Mouse (Mus musculus) forebrain, embryonic 12.5 days (tissue): ENCODE data around the gene Prss53. TPM values are rescaled to one million over a fixed set of nuclear protein-coding genes. Genes with fewer than 3 reads are reported as not detected.

Experiments used
- ATAC-seq: fragments of 200-750 bp; cut with Nextera tagmentation; 2 replicates; pipeline ENCODE4 v1.8.0; 2017; ENCODE audit warnings: moderate TSS enrichment; ENCODE audit not compliant: low FRiP score
- H3K27ac ChIP-seq: fragments of 300-500 bp; sonication (generic); 2 replicates; pipeline ENCODE4 v1.5.1; 2016; ENCODE audit warnings: mild to moderate bottlenecking
- H3K27me3 ChIP-seq: fragments of 300-500 bp; sonication (generic); 2 replicates; pipeline ENCODE4 v1.6.1; 2016; ENCODE audit warnings: mild to moderate bottlenecking
- H3K36me3 ChIP-seq: fragments of 300-500 bp; sonication (generic); replicated peaks from 2 replicates; pipeline ENCODE4 v1.6.1; 2016; ENCODE audit warnings: mild to moderate bottlenecking
- H3K4me1 ChIP-seq: fragments of 300-500 bp; sonication (generic); 2 replicates; pipeline ENCODE4 v1.6.1; 2016
- H3K4me2 ChIP-seq: fragments of 300-500 bp; sonication (generic); 2 replicates; pipeline ENCODE4 v1.6.1; 2016; ENCODE audit warnings: mild to moderate bottlenecking, moderate library complexity
- H3K4me3 ChIP-seq: fragments of 300-500 bp; sonication (generic); replicated peaks from 2 replicates; pipeline ENCODE4 v1.5.1; 2016; ENCODE audit warnings: mild to moderate bottlenecking
- H3K9ac ChIP-seq: fragments of 300-500 bp; sonication (generic); 2 replicates; pipeline ENCODE4 v1.6.1; 2016; ENCODE audit warnings: mild to moderate bottlenecking
- H3K9me3 ChIP-seq: fragments of 300-500 bp; sonication (generic); 2 replicates; pipeline ENCODE4 v1.6.1; 2016
- WGBS: fragments of 180-500 bp; shearing (Covaris S2); methylation state at CpG from one replicate; pipeline ENCODE4 v1.1.7; 2016; 5-methylcytosine and 5-hydroxymethylcytosine counted together
- polyA plus RNA-seq: library from polyadenylated mRNA; unstranded; fragments of >200 nt; fragmentation: Nextera tagmentation; extraction: Ambion mirVana; gene quantifications from 2 replicates; pipeline ENCODE4 v1.2.1, GENCODE M21; 2016

Gene Prss53
- polyA plus RNA-seq, 1 experiment from 2014 or later, result 0.49 TPM

DNA sequence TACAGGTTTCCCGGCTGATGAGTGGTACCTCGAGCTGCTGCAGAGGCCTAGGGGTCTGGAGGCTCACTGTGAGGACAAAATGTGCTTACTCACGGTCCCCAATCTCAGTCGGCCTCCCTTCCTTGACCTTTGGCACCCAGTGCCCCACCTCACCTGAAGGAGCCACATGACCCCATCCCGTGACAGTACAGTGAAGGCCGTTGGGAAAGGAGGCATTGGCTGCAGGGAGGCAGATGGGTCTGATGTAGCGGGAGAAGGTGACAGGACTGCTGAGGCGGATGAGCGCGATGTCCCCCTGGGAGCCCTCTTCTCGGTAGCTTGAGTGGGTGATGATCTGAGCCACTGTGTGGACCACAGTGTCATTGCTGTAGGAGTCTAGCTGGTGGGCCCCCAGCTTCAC is 36.1 kb upstream of the Prss53 start:
- no peaks in the 10 kb centered on the region; the same call in 1 of the 2 replicates for H3K4me1 ChIP-seq
- 90% methylated on average over 11 of the region's 11 CpGs for WGBS
- ATAC-seq, result no peak

DNA sequence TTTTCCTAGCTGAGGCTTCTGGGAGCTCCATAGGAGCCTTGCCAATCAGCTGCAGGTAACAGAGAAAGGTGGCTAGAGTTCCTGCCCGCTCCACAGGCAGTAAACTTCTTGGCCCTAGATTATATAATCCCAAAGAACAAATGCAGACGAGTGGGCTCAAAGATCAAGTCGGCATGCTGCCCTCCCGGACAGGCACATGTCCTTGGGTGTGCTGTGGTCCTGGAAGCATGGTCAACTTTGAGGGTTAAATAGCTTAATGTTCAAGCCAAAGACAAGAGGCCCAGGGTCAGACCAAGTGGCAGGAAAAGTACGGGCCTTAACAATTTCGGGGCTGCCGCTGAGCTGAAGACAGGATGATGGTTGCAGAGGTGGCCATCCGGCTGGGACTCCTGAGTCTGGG is 35.3 kb upstream of the Prss53 start:
- 89% methylated on average over 8 of the region's 8 CpGs for WGBS
- no peak overlapping the region for H3K4me2 ChIP-seq
- no peak overlapping the region for H3K27ac ChIP-seq
- ATAC-seq, result no peak
- no peaks in the 10 kb centered on the region for H3K9me3 ChIP-seq
- H3K4me1 ChIP-seq, result no peaks in the 10 kb centered on the region; the same call in 1 of the 2 replicates
- H3K27me3 ChIP-seq, result peaks cover 32% of the 10 kb centered on the region
- no peak overlapping the region for H3K9ac ChIP-seq
- peaks cover 55% of the 10 kb centered on the region for H3K36me3 ChIP-seq
- H3K4me3 ChIP-seq, result no peak overlapping the region

More for the DNA sequence above, 36.1 kb upstream of the Prss53 start:
- Histone ChIP-seq H3K4me3 (no peak overlapping the region), H3K9me3 (no peaks in the 10 kb centered on the region), H3K9ac (no peak overlapping the region), H3K27me3 (peaks cover 38% of the 10 kb centered on the region), H3K4me2 (no peak overlapping the region), H3K36me3 (peaks cover 51% of the 10 kb centered on the region), H3K27ac (no peak overlapping the region)

DNA sequence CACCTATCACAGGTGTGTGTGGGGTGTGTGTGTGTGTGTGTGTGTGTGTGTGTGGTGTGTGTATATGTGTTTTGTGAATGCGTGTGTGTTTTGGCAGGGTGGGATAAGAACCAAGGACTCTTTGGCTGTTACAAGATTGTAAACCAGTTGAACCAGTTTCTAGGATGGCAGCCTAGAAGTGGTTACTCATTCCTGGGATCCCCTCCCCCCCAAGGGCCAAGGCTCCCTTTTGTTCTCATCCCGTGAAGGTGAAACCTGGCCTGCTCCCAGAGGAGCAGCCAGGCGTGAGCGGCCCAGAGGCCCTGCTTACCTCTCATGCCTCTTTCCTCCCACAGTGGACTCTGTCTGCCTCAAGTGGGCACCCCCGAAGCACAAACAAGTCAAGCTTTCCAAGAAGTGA is 34.5 kb upstream of the Prss53 start:
- Histone ChIP-seq H3K27ac (no peak overlapping the region), H3K4me2 (no peak overlapping the region), H3K4me3 (no peak overlapping the region), H3K9me3 (no peaks in the 10 kb centered on the region), H3K9ac (no peak overlapping the region), H3K4me1 (no peaks in the 10 kb centered on the region; the same call in 1 of the 2 replicates), H3K27me3 (peaks cover 27% of the 10 kb centered on the region), H3K36me3 (peaks cover 63% of the 10 kb centered on the region)
- WGBS, result 67% methylated on average over 5 of the region's 5 CpGs
- no peak for ATAC-seq

DNA sequence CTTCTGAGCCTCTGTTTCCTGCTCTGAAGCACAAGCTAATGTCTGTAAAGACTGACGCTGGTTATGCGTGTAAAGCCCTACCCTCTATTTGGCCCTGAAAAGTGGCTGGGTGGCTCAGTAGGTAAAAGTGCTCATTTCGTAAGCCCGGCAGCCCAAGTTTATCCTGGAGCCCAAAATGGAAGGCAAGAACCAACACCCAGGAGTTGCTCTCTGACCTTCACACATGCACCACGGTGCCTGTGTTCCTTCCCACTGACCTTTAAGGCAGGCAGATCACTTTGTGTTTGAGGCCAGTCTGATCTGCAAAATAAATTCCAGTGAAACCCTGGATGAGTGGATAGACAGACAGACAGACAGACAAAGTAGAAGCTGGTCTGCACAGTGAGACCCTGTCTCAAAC is 32.9 kb upstream of the Prss53 start:
- Histone ChIP-seq H3K4me2 (no peak overlapping the region), H3K27me3 (peaks cover 12% of the 10 kb centered on the region), H3K36me3 (peaks cover 68% of the 10 kb centered on the region), H3K4me1 (no peaks in the 10 kb centered on the region), H3K9me3 (no peaks in the 10 kb centered on the region), H3K4me3 (no peak overlapping the region), H3K27ac (no peak overlapping the region), H3K9ac (no peak overlapping the region)
- ATAC-seq, result no peak
- WGBS, result 90% methylated on average over 5 of the region's 5 CpGs

DNA sequence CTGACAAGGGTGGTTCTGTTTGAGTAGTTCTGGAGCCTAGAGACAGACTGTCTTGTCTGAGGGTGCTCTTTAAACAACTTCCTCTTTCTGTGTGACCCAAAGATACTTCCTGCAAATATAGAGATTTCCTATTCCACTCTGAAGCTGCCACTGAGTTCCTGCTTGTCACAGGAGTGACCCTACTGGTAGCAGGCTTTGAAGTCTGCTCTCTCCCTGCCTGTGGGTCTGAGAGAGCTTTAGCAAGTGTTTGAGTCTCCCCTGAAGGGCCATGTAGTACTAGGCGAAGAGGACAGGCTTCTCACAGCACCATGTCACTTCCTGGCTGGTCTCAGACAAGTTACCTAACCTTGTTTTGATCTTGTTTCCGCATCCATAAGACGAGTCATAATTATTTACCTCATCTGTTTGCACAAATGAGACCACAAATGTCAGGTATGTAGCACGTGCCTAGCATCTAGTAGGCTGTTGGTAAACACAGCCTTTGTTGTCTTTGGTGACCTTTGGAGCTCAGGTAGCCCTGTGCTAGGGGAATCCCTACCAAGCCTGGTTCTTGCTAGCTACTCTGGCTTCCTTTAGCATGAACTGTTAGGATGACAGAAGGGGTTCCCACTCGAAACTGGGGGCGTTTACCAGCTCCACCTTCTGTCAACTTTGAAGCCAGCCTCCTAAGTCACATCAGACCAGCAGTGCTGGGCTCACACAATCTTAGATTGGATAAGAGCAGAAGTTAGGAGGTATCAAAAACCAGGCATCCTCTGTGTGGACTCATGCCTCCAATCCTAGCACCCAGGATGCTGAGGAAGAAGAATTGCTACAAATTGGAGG is 31.9 kb upstream of the Prss53 start:
- 81% methylated on average over 6 of the region's 6 CpGs for WGBS
- ATAC-seq, result no peak
- peaks cover 74% of the 10 kb centered on the region for H3K36me3 ChIP-seq
- no peak overlapping the region for H3K27ac ChIP-seq
- H3K4me1 ChIP-seq, result no peaks in the 10 kb centered on the region
- H3K9me3 ChIP-seq, result no peaks in the 10 kb centered on the region
- no peak overlapping the region for H3K4me2 ChIP-seq
- H3K9ac ChIP-seq, result no peak overlapping the region
- H3K27me3 ChIP-seq, result peaks cover 1% of the 10 kb centered on the region; the same call in 1 of the 2 replicates
- no peak overlapping the region for H3K4me3 ChIP-seq

DNA sequence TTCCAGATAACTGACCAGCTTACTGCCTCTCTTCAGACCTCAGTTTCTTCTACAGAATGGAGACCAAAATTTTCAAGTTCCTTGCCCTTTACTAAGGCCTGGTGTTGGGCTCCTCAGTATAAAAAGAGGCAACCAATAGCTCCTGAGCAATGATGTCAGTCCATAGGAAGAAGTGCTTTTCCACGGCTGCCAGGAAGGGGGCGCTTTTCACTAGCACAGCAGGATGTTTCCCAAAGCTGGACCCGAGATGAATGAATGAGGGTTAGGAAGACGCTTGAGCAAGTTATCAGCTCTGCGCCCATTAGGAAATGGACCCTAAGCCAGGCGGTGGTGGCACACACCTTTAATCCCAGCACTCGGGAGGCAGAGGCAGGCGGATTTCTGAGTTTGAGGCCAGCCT is 30.7 kb upstream of the Prss53 start:
- no peak for ATAC-seq
- no peak overlapping the region for H3K9ac ChIP-seq
- H3K4me3 ChIP-seq, result no peak overlapping the region
- H3K27me3 ChIP-seq, result no peaks in the 10 kb centered on the region
- no peaks in the 10 kb centered on the region for H3K9me3 ChIP-seq
- no peak overlapping the region for H3K27ac ChIP-seq
- H3K4me1 ChIP-seq, result no peaks in the 10 kb centered on the region
- no peak overlapping the region for H3K4me2 ChIP-seq
- peaks cover 77% of the 10 kb centered on the region for H3K36me3 ChIP-seq
- WGBS, result 68% methylated on average over 8 of the region's 8 CpGs

DNA sequence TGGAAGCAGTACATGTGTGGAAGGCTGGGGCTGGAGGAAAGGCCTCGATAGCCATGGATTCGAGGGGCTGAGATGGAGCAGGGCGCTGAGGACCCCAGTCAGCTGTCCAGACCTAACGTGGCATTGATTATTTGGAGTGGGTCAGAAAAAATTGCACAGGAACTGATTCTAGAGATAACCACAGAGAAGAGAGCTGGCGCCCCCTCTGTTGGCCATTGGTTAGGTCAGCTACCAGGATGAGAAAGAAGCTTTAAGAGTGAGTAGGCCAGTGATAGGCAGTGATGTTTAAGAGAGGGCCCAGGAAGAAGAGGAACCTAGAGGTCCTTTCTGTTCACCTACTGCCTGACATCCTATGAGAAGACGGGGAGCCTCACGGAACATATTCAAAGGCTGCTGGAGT is 28.5 kb upstream of the Prss53 start:
- peaks cover 70% of the 10 kb centered on the region for H3K36me3 ChIP-seq

DNA sequence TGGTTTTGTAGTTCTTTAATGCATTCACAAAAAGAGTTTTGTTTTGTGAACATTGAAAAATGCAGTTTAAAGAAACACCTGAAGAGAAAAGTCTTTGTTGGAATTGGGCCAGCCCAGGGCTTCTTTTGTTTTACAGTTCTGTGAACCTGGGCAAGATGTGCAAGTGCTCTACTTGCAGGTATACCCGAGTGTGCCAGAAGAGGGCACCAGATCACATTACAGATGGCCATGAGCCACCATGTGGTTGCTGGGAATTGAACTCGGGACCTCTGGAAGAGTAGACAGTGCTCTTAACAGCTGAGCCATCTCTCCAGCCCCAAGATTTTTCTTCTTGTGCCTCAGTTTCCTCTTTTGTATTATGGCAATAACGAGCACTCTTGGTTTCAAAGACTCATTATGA is 27.4 kb upstream of the Prss53 start:
- no peaks in the 10 kb centered on the region for H3K27me3 ChIP-seq
- no peak overlapping the region for H3K4me2 ChIP-seq
- H3K4me3 ChIP-seq, result no peak overlapping the region
- H3K27ac ChIP-seq, result no peak overlapping the region
- H3K36me3 ChIP-seq, result peaks cover 61% of the 10 kb centered on the region
- H3K9me3 ChIP-seq, result no peaks in the 10 kb centered on the region
- peaks cover 1% of the 10 kb centered on the region for H3K4me1 ChIP-seq
- 62% methylated on average over 3 of the region's 3 CpGs for WGBS
- H3K9ac ChIP-seq, result no peak overlapping the region
- no peak for ATAC-seq

More for the DNA sequence above, 28.5 kb upstream of the Prss53 start:
- no peak overlapping the region for H3K4me2 ChIP-seq
- H3K4me3 ChIP-seq, result no peak overlapping the region
- H3K27ac ChIP-seq, result no peak overlapping the region
- H3K9ac ChIP-seq, result no peak overlapping the region
- ATAC-seq, result no peak
- H3K9me3 ChIP-seq, result no peaks in the 10 kb centered on the region
- no peaks in the 10 kb centered on the region for H3K27me3 ChIP-seq
- H3K4me1 ChIP-seq, result no peaks in the 10 kb centered on the region
- WGBS, result 84% methylated on average over 7 of the region's 7 CpGs

DNA sequence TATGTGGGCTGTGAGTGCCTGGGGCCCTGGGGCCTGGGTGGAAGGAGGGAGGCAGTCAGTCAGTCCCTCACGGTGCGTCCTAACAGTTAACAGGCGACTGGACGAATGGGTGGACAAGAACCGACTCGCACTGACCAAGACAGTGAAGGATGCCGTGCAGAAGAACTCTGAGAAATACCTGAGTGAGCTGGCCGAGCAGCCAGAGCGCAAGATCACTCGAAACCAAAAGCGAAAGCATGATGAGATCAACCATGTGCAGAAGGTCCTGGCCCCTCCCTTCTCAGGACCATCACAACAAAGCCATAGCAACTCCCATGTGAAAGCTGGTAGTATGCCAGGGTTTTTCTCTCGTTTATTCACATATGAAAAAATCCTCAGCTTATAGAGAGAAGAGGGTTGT is 24.5 kb upstream of the Prss53 start:
- Histone ChIP-seq H3K9ac (no peak overlapping the region), H3K4me2 (no peak overlapping the region), H3K27ac (no peak overlapping the region), H3K36me3 (peaks cover 36% of the 10 kb centered on the region), H3K9me3 (no peaks in the 10 kb centered on the region), H3K27me3 (no peaks in the 10 kb centered on the region), H3K4me3 (no peak overlapping the region), H3K4me1 (peaks cover 6% of the 10 kb centered on the region)
- WGBS, result 93% methylated on average over 12 of the region's 12 CpGs
- no peak for ATAC-seq

DNA sequence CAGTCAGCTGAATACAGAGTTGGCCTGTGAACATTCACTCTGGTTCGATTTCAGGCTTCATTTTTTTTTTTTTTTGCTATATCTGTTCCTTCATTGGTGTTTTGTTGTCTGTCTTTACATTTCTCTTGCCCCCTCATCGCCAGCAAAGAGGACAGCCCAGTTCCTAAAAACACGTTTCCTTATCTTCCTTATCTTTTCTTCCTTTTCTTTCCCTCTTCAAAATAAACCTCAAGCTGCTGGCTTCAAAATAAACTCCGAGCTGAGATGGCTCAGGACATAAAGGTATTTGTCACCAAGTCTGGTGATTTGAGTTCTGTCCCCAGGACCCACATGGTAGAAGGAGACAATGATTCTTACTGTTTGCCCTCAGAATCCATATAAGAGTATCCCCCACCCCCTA is 22.2 kb upstream of the Prss53 start:
- 44% methylated on average over 4 of the region's 4 CpGs for WGBS
- Histone ChIP-seq H3K9ac (peak overlapping the region; percentile 73), H3K27ac (no peak overlapping the region), H3K4me1 (peaks cover 6% of the 10 kb centered on the region), H3K4me2 (peak overlapping the region; percentile 73), H3K4me3 (peak overlapping the region; percentile 89), H3K36me3 (peaks cover 46% of the 10 kb centered on the region), H3K9me3 (no peaks in the 10 kb centered on the region), H3K27me3 (no peaks in the 10 kb centered on the region)
- no peak for ATAC-seq

DNA sequence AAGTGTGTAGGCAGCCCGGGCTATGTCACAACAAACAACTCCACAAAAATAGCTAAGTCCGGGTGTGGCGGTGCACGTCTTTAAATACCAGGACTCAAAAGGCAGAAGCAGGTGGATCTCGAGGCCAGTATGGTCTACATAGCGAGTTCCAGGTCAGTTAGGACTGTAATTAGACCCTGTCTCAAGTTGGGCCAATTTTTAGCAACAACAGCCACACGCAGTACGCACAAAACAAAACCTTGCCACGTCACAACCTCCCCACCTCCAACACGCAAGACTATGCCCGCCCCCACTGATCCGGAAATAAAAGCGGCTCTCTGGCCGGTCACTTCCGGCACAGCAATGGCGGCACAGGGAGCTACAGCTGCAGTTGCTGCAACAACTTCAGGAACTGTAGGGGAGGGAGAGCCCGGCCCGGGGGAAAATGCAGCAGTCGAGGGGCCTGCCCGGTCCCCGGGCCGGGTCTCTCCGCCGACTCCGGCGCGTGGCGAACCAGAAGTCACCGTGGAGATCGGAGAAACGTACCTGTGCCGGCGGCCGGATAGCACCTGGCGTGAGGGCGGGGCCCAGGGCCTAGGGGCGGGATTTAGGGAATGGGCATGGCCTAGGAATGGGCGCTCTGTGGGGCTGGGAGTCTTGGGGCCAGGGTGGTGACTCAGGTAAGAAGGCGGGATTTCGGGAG is 21.6 kb upstream of the Prss53 start, which contains the start of gene Kat8:
Gene Kat8 (plus strand): TSS at position 327 of the 682 bp plus-strand sequence.
- Histone ChIP-seq H3K36me3 (peaks cover 48% of the 10 kb centered on the region), H3K27me3 (no peaks in the 10 kb centered on the region), H3K27ac (peak within 1 kb of the TSS; percentile 76), H3K4me3 (peak within 1 kb of the TSS; percentile 89), H3K9me3 (no peaks in the 10 kb centered on the region), H3K4me1 (peaks cover 6% of the 10 kb centered on the region), H3K4me2 (peak within 1 kb of the TSS; percentile 73), H3K9ac (peak within 1 kb of the TSS; percentile 73)
- peak; percentile 97 for ATAC-seq
- under 1% methylated on average over 40 of the region's 40 CpGs for WGBS

DNA sequence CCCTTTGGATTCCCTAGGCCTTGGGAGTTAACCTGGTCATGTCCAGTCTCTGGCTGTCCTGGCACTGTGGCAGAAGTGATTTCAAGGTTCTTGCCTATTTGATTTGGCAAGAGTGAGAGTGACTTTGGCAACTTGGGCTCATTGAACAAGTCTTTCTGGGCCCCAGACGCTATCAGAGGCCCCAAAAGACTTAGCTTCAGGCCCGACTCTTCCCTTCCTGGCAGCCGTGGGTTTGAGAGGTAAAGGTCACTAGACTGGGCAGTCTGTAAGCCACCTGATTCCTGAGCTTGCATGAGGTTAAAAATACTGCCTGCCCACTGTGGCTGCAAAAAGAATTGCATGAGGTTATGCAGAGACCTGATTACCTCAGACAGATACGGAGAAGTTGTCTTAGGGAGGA is 17.9 kb upstream of the Prss53 start:
- peaks cover 17% of the 10 kb centered on the region for H3K4me1 ChIP-seq
- no peaks in the 10 kb centered on the region for H3K9me3 ChIP-seq
- no peak overlapping the region for H3K4me2 ChIP-seq
- WGBS, result 95% methylated on average over 4 of the region's 4 CpGs
- no peak overlapping the region for H3K4me3 ChIP-seq
- no peak overlapping the region for H3K27ac ChIP-seq
- no peak overlapping the region for H3K9ac ChIP-seq
- ATAC-seq, result no peak
- H3K36me3 ChIP-seq, result peaks cover 49% of the 10 kb centered on the region
- no peaks in the 10 kb centered on the region for H3K27me3 ChIP-seq
